Mouse (Mus musculus) heart, embryonic 11.5 days (tissue): ENCODE measurements at regions not wholly inside any gene's neighbourhood (a gene's known extent, or its start where the extent isn't known, plus 50 kb on each side); places are given as distances from the start of the nearest gene placed in this dataset.

Experiments
- ATAC-seq: fragments of 200-750 bp; cut with Nextera tagmentation; replicated peaks from 2 replicates; pipeline ENCODE4 v1.8.0; 2017; ENCODE audit warnings: moderate library complexity; ENCODE audit not compliant: insufficient number of reproducible peaks, low FRiP score, low TSS enrichment
- H3K27ac ChIP-seq: fragments of 300-500 bp; sonication (generic); 2 replicates; pipeline ENCODE4 v1.5.1; 2014; ENCODE audit warnings: mild to moderate bottlenecking, low read depth, low read length
- H3K27me3 ChIP-seq: fragments of 300-500 bp; sonication (generic); 2 replicates; pipeline ENCODE4 v1.6.1; 2014; ENCODE audit warnings: mild to moderate bottlenecking, low read length, mixed read lengths; ENCODE audit not compliant: control insufficient read depth, insufficient read depth
- H3K36me3 ChIP-seq: fragments of 300-500 bp; sonication (generic); 2 replicates; pipeline ENCODE4 v1.6.1; 2014; ENCODE audit warnings: mild to moderate bottlenecking, low read length, moderate library complexity, mixed read lengths; ENCODE audit not compliant: control insufficient read depth, insufficient read depth
- H3K4me1 ChIP-seq: fragments of 300-500 bp; sonication (generic); 2 replicates; pipeline ENCODE4 v1.6.1; 2014; ENCODE audit warnings: low read length; ENCODE audit not compliant: control insufficient read depth, insufficient read depth
- H3K4me2 ChIP-seq: fragments of 300-500 bp; sonication (generic); 2 replicates; pipeline ENCODE4 v1.6.1; 2014; ENCODE audit warnings: mild to moderate bottlenecking, moderate library complexity
- H3K4me3 ChIP-seq: fragments of 300-500 bp; sonication (generic); 2 replicates; pipeline ENCODE4 v1.5.1; 2014; ENCODE audit warnings: low read depth, low read length
- H3K9ac ChIP-seq: fragments of 300-500 bp; sonication (generic); 2 replicates; pipeline ENCODE4 v1.6.1; 2014; ENCODE audit warnings: mild to moderate bottlenecking, low read depth, low read length, moderate library complexity
- H3K9me3 ChIP-seq: fragments of 300-500 bp; sonication (generic); replicated peaks from 2 replicates; pipeline ENCODE4 v1.6.1; 2016; ENCODE audit warnings: low read length; ENCODE audit not compliant: control insufficient read depth
- WGBS: fragments of 180-500 bp; shearing (Covaris S2); extraction: QIAGEN DNeasy Blood & Tissue Kit; methylation state at CpG from one replicate; pipeline ENCODE4 v1.1.7; 2014; ENCODE audit not compliant: insufficient replicate concordance; 5-methylcytosine and 5-hydroxymethylcytosine counted together

- H3K4me1 ChIP-seq = no peaks in the 10 kb centered on the region
- WGBS = 80% methylated on average over 1 of the region's 1 CpGs
- H3K27me3 ChIP-seq = no peaks in the 10 kb centered on the region
- no peaks in the 10 kb centered on the region for H3K9me3 ChIP-seq
- no peak overlapping the region for H3K27ac ChIP-seq
- H3K4me3 ChIP-seq = no peak overlapping the region
- no peak for ATAC-seq
- no peak overlapping the region for H3K4me2 ChIP-seq
- no peak overlapping the region for H3K9ac ChIP-seq
- no peaks in the 10 kb centered on the region for H3K36me3 ChIP-seq
Observed at GRCm38 (mm10) chr3:18631601-18632000, 683.4 kb downstream of the Cypt12 start.

GRCm38 (mm10) chr3:18634855-18635254 lies 686.6 kb downstream of the Cypt12 start:
- H3K9ac ChIP-seq = no peak overlapping the region

GRCm38 (mm10) chr3:18637553-18637952 lies 689.3 kb downstream of the Cypt12 start:
- no peaks in the 10 kb centered on the region for H3K36me3 ChIP-seq
- no peaks in the 10 kb centered on the region for H3K9me3 ChIP-seq
- H3K4me1 ChIP-seq = no peaks in the 10 kb centered on the region
- no peak overlapping the region for H3K4me3 ChIP-seq
- no peak overlapping the region for H3K9ac ChIP-seq
- ATAC-seq = no peak
- no peaks in the 10 kb centered on the region for H3K27me3 ChIP-seq
- no peak overlapping the region for H3K27ac ChIP-seq
- no peak overlapping the region for H3K4me2 ChIP-seq

More at GRCm38 (mm10) chr3:18634855-18635254, 686.6 kb downstream of the Cypt12 start:
- no peaks in the 10 kb centered on the region for H3K27me3 ChIP-seq
- no peak overlapping the region for H3K27ac ChIP-seq
- no peaks in the 10 kb centered on the region for H3K4me1 ChIP-seq
- H3K4me3 ChIP-seq = no peak overlapping the region
- no peak overlapping the region for H3K4me2 ChIP-seq
- no peak for ATAC-seq
- H3K36me3 ChIP-seq = no peaks in the 10 kb centered on the region
- no peaks in the 10 kb centered on the region for H3K9me3 ChIP-seq

GRCm38 (mm10) chr3:18640286-18640685 lies 692.1 kb downstream of the Cypt12 start:
- H3K36me3 ChIP-seq = no peaks in the 10 kb centered on the region
- no peak overlapping the region for H3K9ac ChIP-seq
- ATAC-seq = no peak
- no peak overlapping the region for H3K4me3 ChIP-seq
- no peaks in the 10 kb centered on the region for H3K9me3 ChIP-seq
- H3K27me3 ChIP-seq = no peaks in the 10 kb centered on the region
- no peak overlapping the region for H3K27ac ChIP-seq
- H3K4me1 ChIP-seq = no peaks in the 10 kb centered on the region
- 87% methylated on average over 5 of the region's 5 CpGs for WGBS
- H3K4me2 ChIP-seq = no peak overlapping the region

GRCm38 (mm10) chr3:18641688-18642087 lies 693.5 kb downstream of the Cypt12 start:
- 82% methylated on average over 1 of the region's 1 CpGs for WGBS
- H3K9ac ChIP-seq = no peak overlapping the region
- no peak overlapping the region for H3K4me2 ChIP-seq
- no peak for ATAC-seq
- H3K4me1 ChIP-seq = no peaks in the 10 kb centered on the region
- no peaks in the 10 kb centered on the region for H3K27me3 ChIP-seq
- no peaks in the 10 kb centered on the region for H3K36me3 ChIP-seq
- H3K4me3 ChIP-seq = no peak overlapping the region
- H3K27ac ChIP-seq = no peak overlapping the region
- no peaks in the 10 kb centered on the region for H3K9me3 ChIP-seq

GRCm38 (mm10) chr3:18643408-18644035 lies 695.3 kb downstream of the Cypt12 start:
- no peak for ATAC-seq
- Histone ChIP-seq H3K9ac (no peak overlapping the region), H3K36me3 (no peaks in the 10 kb centered on the region), H3K27me3 (no peaks in the 10 kb centered on the region), H3K4me3 (no peak overlapping the region), H3K27ac (no peak overlapping the region), H3K9me3 (no peaks in the 10 kb centered on the region), H3K4me1 (no peaks in the 10 kb centered on the region), H3K4me2 (no peak overlapping the region)
- 65% methylated on average over 4 of the region's 4 CpGs for WGBS

- Histone ChIP-seq H3K4me3 (no peak overlapping the region), H3K4me1 (no peaks in the 10 kb centered on the region), H3K4me2 (no peak overlapping the region), H3K9me3 (no peaks in the 10 kb centered on the region), H3K27me3 (no peaks in the 10 kb centered on the region), H3K36me3 (no peaks in the 10 kb centered on the region), H3K27ac (no peak overlapping the region), H3K9ac (no peak overlapping the region)
- no peak for ATAC-seq
- 67% methylated on average over 6 of the region's 7 CpGs for WGBS
Observed at GRCm38 (mm10) chr3:18645481-18645880, 697.3 kb downstream of the Cypt12 start.

GRCm38 (mm10) chr3:18645927-18646326 lies 697.7 kb downstream of the Cypt12 start:
- Histone ChIP-seq H3K4me2 (no peak overlapping the region), H3K4me1 (no peaks in the 10 kb centered on the region), H3K9ac (no peak overlapping the region), H3K27ac (no peak overlapping the region), H3K36me3 (no peaks in the 10 kb centered on the region), H3K4me3 (no peak overlapping the region), H3K27me3 (no peaks in the 10 kb centered on the region), H3K9me3 (no peaks in the 10 kb centered on the region)
- 83% methylated on average over 7 of the region's 7 CpGs for WGBS
- ATAC-seq = no peak

- Histone ChIP-seq H3K9ac (no peak overlapping the region), H3K4me3 (no peak overlapping the region), H3K4me2 (no peak overlapping the region), H3K36me3 (no peaks in the 10 kb centered on the region), H3K27ac (no peak overlapping the region), H3K27me3 (no peaks in the 10 kb centered on the region), H3K4me1 (no peaks in the 10 kb centered on the region), H3K9me3 (no peaks in the 10 kb centered on the region)
- WGBS = 74% methylated on average over 1 of the region's 1 CpGs
- ATAC-seq = no peak
Observed at GRCm38 (mm10) chr3:18653557-18653956, 705.3 kb downstream of the Cypt12 start.
